Mouse (Mus musculus): ENCODE measurements at regions not wholly inside any gene's neighbourhood (a gene's known extent, or its start where the extent isn't known, plus 50 kb on each side); places are given as distances from the start of the nearest gene placed in this dataset.

- 38% methylated on average over 8 of the region's 8 CpGs for WGBS (ENCODE audit: insufficient replicate concordance)
- ATAC-seq (ENCODE audit: insufficient read depth): no peak
- Histone ChIP-seq H3K9ac (replicated peaks) (no peak overlapping the region), H3K4me1 (replicated peaks; ENCODE audit: control insufficient read depth in 2 of 2, insufficient read depth in 2 of 2, low read length in 1 of 2) (no peaks in the 10 kb centered on the region), H3K36me3 (replicated peaks; ENCODE audit: control insufficient read depth, insufficient read depth, low read depth) (no peaks in the 10 kb centered on the region), H3K27ac (no peak overlapping the region), H3K4me3 (ENCODE audit: insufficient read depth in 1 of 2, low read depth in 2 of 2, low read length in 2 of 2) (peak overlapping the region in 1 of 2 experiments; percentile 9; a peak in 1 of 4 replicates), H3K27me3 (ENCODE audit: control insufficient read depth, insufficient read depth, low read length) (no peaks in the 10 kb centered on the region; the same call in none of the 2 replicates), H3K4me2 (ENCODE audit: low read depth) (no peak overlapping the region), H3K9me3 (ENCODE audit: control insufficient read depth, low read length) (no peaks in the 10 kb centered on the region)
- no peak for DNase-seq (ENCODE audit: low read depth in 3 of 3, low spot score in 3 of 3)
- TF ChIP-seq EP300 (IDR thresholded peaks at IDR 0.05; ENCODE audit: low read depth) (no peak), CTCF (IDR thresholded peaks at IDR 0.05; ENCODE audit: low read depth) (no peak)
Observed at GRCm38 (mm10) chr9:41583711-41584329, 422.3 kb upstream of the Ubash3b start.

- no peak for DNase-seq (ENCODE audit: low read depth in 3 of 3, low spot score in 3 of 3)
- H3K36me3 ChIP-seq (replicated peaks; ENCODE audit: control insufficient read depth, insufficient read depth, low read depth): no peaks in the 10 kb centered on the region
- WGBS (ENCODE audit: insufficient replicate concordance): 63% methylated on average over 8 of the region's 8 CpGs
- no peak for ATAC-seq (ENCODE audit: insufficient read depth)
- no peak overlapping the region for H3K4me2 ChIP-seq (ENCODE audit: low read depth)
- TF ChIP-seq EP300 (IDR thresholded peaks at IDR 0.05; ENCODE audit: low read depth): no peak
- TF ChIP-seq CTCF (IDR thresholded peaks at IDR 0.05; ENCODE audit: low read depth): no peak
- no peaks in the 10 kb centered on the region for H3K9me3 ChIP-seq (ENCODE audit: control insufficient read depth, low read length)
- no peaks in the 10 kb centered on the region for H3K4me1 ChIP-seq (replicated peaks; ENCODE audit: control insufficient read depth in 2 of 2, insufficient read depth in 2 of 2, low read length in 1 of 2)
- H3K9ac ChIP-seq (replicated peaks): no peak overlapping the region
- H3K27ac ChIP-seq: no peak overlapping the region
- no peak overlapping the region for H3K4me3 ChIP-seq (ENCODE audit: insufficient read depth in 1 of 2, low read depth in 2 of 2, low read length in 2 of 2)
- H3K27me3 ChIP-seq (ENCODE audit: control insufficient read depth, insufficient read depth, low read length): no peaks in the 10 kb centered on the region; the same call in none of the 2 replicates
Observed at GRCm38 (mm10) chr9:41583276-41583675, 421.8 kb upstream of the Ubash3b start.

- Histone ChIP-seq H3K4me1 (replicated peaks; ENCODE audit: control insufficient read depth in 2 of 2, insufficient read depth in 2 of 2, low read length in 1 of 2) (no peaks in the 10 kb centered on the region), H3K9me3 (ENCODE audit: control insufficient read depth, low read length) (no peaks in the 10 kb centered on the region), H3K9ac (replicated peaks) (no peak overlapping the region), H3K4me2 (ENCODE audit: low read depth) (no peak overlapping the region), H3K27me3 (ENCODE audit: control insufficient read depth, insufficient read depth, low read length) (no peaks in the 10 kb centered on the region; the same call in none of the 2 replicates), H3K4me3 (ENCODE audit: insufficient read depth in 1 of 2, low read depth in 2 of 2, low read length in 2 of 2) (no peak overlapping the region), H3K36me3 (replicated peaks; ENCODE audit: control insufficient read depth, insufficient read depth, low read depth) (no peaks in the 10 kb centered on the region), H3K27ac (no peak overlapping the region)
- WGBS (ENCODE audit: insufficient replicate concordance): 40% methylated on average over 5 of the region's 5 CpGs
- DNase-seq (ENCODE audit: low read depth in 3 of 3, low spot score in 3 of 3): no peak
- ATAC-seq (ENCODE audit: insufficient read depth): no peak
- TF ChIP-seq EP300 (IDR thresholded peaks at IDR 0.05; ENCODE audit: low read depth) (no peak), CTCF (IDR thresholded peaks at IDR 0.05; ENCODE audit: low read depth) (no peak)
Observed at GRCm38 (mm10) chr9:41582711-41583236, 421.3 kb upstream of the Ubash3b start.

GRCm38 (mm10) chr9:41582171-41582570 lies 420.7 kb upstream of the Ubash3b start:
- TF ChIP-seq EP300 (IDR thresholded peaks at IDR 0.05; ENCODE audit: low read depth): no peak
- TF ChIP-seq CTCF (IDR thresholded peaks at IDR 0.05; ENCODE audit: low read depth): no peak
- ATAC-seq (ENCODE audit: insufficient read depth) (no peak), DNase-seq (ENCODE audit: low read depth in 3 of 3, low spot score in 3 of 3) (no peak)
- H3K9me3 ChIP-seq (ENCODE audit: control insufficient read depth, low read length): no peaks in the 10 kb centered on the region
- H3K4me1 ChIP-seq (replicated peaks; ENCODE audit: control insufficient read depth in 2 of 2, insufficient read depth in 2 of 2, low read length in 1 of 2): no peaks in the 10 kb centered on the region
- H3K27ac ChIP-seq: no peak overlapping the region
- H3K9ac ChIP-seq (replicated peaks): no peak overlapping the region
- H3K27me3 ChIP-seq (ENCODE audit: control insufficient read depth, insufficient read depth, low read length): no peaks in the 10 kb centered on the region; the same call in none of the 2 replicates
- H3K4me3 ChIP-seq (ENCODE audit: insufficient read depth in 1 of 2, low read depth in 2 of 2, low read length in 2 of 2): peak overlapping the region in 1 of 2 experiments; percentile 46; a peak in 1 of 4 replicates
- 55% methylated on average over 8 of the region's 8 CpGs for WGBS (ENCODE audit: insufficient replicate concordance)
- no peaks in the 10 kb centered on the region for H3K36me3 ChIP-seq (replicated peaks; ENCODE audit: control insufficient read depth, insufficient read depth, low read depth)
- no peak overlapping the region for H3K4me2 ChIP-seq (ENCODE audit: low read depth)

- Histone ChIP-seq H3K36me3 (replicated peaks; ENCODE audit: control insufficient read depth, insufficient read depth, low read depth) (no peaks in the 10 kb centered on the region), H3K27me3 (ENCODE audit: control insufficient read depth, insufficient read depth, low read length) (no peaks in the 10 kb centered on the region; the same call in none of the 2 replicates), H3K4me2 (ENCODE audit: low read depth) (no peak overlapping the region), H3K27ac (no peak overlapping the region), H3K9me3 (ENCODE audit: control insufficient read depth, low read length) (no peaks in the 10 kb centered on the region), H3K4me3 (ENCODE audit: insufficient read depth in 1 of 2, low read depth in 2 of 2, low read length in 2 of 2) (peak overlapping the region in 1 of 2 experiments; percentile 14; a peak in 1 of 4 replicates), H3K9ac (replicated peaks) (no peak overlapping the region), H3K4me1 (replicated peaks; ENCODE audit: control insufficient read depth in 2 of 2, insufficient read depth in 2 of 2, low read length in 1 of 2) (no peaks in the 10 kb centered on the region)
- TF ChIP-seq CTCF (IDR thresholded peaks at IDR 0.05; ENCODE audit: low read depth): no peak
- no peak for TF ChIP-seq EP300 (IDR thresholded peaks at IDR 0.05; ENCODE audit: low read depth)
- no peak for ATAC-seq (ENCODE audit: insufficient read depth)
- DNase-seq (ENCODE audit: low read depth in 3 of 3, low spot score in 3 of 3): no peak
- 16% methylated on average over 9 of the region's 9 CpGs for WGBS (ENCODE audit: insufficient replicate concordance)
Observed at GRCm38 (mm10) chr9:41581741-41582140, 420.2 kb upstream of the Ubash3b start.

All from liver, embryonic 14.5 days (tissue).